Mouse (Mus musculus) retina, embryonic 14.5 days (tissue): ENCODE results near the gene Rabggtb.

Experiments used
- DNase-seq: peaks from one replicate; pipeline ENCODE4 v3.0.0-alpha.2; 2015; ENCODE audit warnings: low spot score

Rabggtb gene

GRCm38 (mm10) chr3:153917200-153917599, 4.4 kb upstream of the Rabggtb start:
- DNase-seq = no peak

- DNase-seq = no peak
Observed at GRCm38 (mm10) chr3:153913510-153914243, 868 bp upstream of the Rabggtb start.

GRCm38 (mm10) chr3:153911882-153912440, 848 bp downstream of the Rabggtb start:
- no peak for DNase-seq

- DNase-seq = no peak
Observed at GRCm38 (mm10) chr3:153911197-153911881, 1.5 kb downstream of the Rabggtb start.

- no peak for DNase-seq
Observed at GRCm38 (mm10) chr3:153910489-153910888, 2.3 kb downstream of the Rabggtb start.

GRCm38 (mm10) chr3:153908919-153909318, 3.9 kb downstream of the Rabggtb start:
- DNase-seq = no peak

GRCm38 (mm10) chr3:153906136-153906871, 6.5 kb downstream of the Rabggtb start, which contains the start of gene Msh4:
TSS of gene Msh4 (minus strand) at chr3:153906138.
- no peak for DNase-seq

GRCm38 (mm10) chr3:153905251-153906135, 7.3 kb downstream of the Rabggtb start:
- no peak for DNase-seq

- DNase-seq = peak; percentile 66
Observed at GRCm38 (mm10) chr3:153904586-153904985, 8.2 kb downstream of the Rabggtb start.

- no peak for DNase-seq
Observed at GRCm38 (mm10) chr3:153902595-153902994, 10.2 kb downstream of the Rabggtb start.

GRCm38 (mm10) chr3:153901904-153902303, 10.9 kb downstream of the Rabggtb start:
- no peak for DNase-seq

GRCm38 (mm10) chr3:153897216-153897615, 15.6 kb downstream of the Rabggtb start:
- no peak for DNase-seq

GRCm38 (mm10) chr3:153895454-153895853, 17.4 kb downstream of the Rabggtb start:
- DNase-seq = no peak

- no peak for DNase-seq
Observed at GRCm38 (mm10) chr3:153889188-153889781, 23.5 kb downstream of the Rabggtb start.

GRCm38 (mm10) chr3:153888141-153888540, 24.7 kb downstream of the Rabggtb start:
- DNase-seq = no peak

GRCm38 (mm10) chr3:153886296-153886695, 26.5 kb downstream of the Rabggtb start:
- DNase-seq = no peak

GRCm38 (mm10) chr3:153871396-153871795, 41.4 kb downstream of the Rabggtb start:
- no peak for DNase-seq

GRCm38 (mm10) chr3:153867149-153868136, 45.4 kb downstream of the Rabggtb start:
- DNase-seq = peak; percentile 11

- DNase-seq = no peak
Observed at GRCm38 (mm10) chr3:153864636-153865429, 48.0 kb downstream of the Rabggtb start.
